Mouse (Mus musculus): Measurements from ENCODE around the gene 1810043G02Rik. TPM values are rescaled to one million over a fixed set of nuclear protein-coding genes. Genes with fewer than 3 reads are reported as not detected.
"Not testable (repeated sequence)": the region's sequence is repeated elsewhere in the genome, so short reads cannot be mapped to it uniquely, and the experiment has no call there.

1810043G02Rik gene
- polyA plus RNA-seq (2015; fragmentation: Nextera tagmentation; extraction: Ambion mirVana), result 38.1 and 40.5 TPM in 2 replicates

- H3K9ac ChIP-seq, result peak within 1 kb of the TSS; percentile 85
- H3K9me3 ChIP-seq, result no peaks in the 10 kb centered on the region
- H3K4me1 ChIP-seq (replicated peaks), result peaks cover 19% of the 10 kb centered on the region
- H3K4me3 ChIP-seq, result peak within 1 kb of the TSS; percentile 65
- peak; percentile 96 for ATAC-seq (ENCODE audit: low FRiP score)
- under 1% methylated on average over 57 of the region's 57 CpGs for WGBS
- H3K27me3 ChIP-seq, result no peaks in the 10 kb centered on the region
- peak within 1 kb of the TSS; percentile 67 for H3K4me2 ChIP-seq
- peaks cover 31% of the 10 kb centered on the region for H3K36me3 ChIP-seq
- H3K27ac ChIP-seq, result peak within 1 kb of the TSS; percentile 86
Observed at GRCm38 (mm10) chr10:77978351-77979350, at the start of gene 1810043G02Rik. Gene 1810043G02Rik, plus strand, starts transcription at chr10:77978524.

GRCm38 (mm10) chr10:77939685-77940084 is 38.6 kb upstream of the 1810043G02Rik start:
- Histone ChIP-seq H3K9ac (no peak overlapping the region), H3K4me1 (replicated peaks) (no peaks in the 10 kb centered on the region), H3K4me3 (no peak overlapping the region), H3K27me3 (no peaks in the 10 kb centered on the region), H3K27ac (no peak overlapping the region), H3K4me2 (no peak overlapping the region), H3K36me3 (no peaks in the 10 kb centered on the region), H3K9me3 (no peaks in the 10 kb centered on the region)
- ATAC-seq (ENCODE audit: low FRiP score), result no peak
- 80% methylated on average over 2 of the region's 2 CpGs for WGBS

GRCm38 (mm10) chr10:77950468-77950867 is 27.9 kb upstream of the 1810043G02Rik start:
- WGBS, result 94% methylated on average over 9 of the region's 12 CpGs
- not testable (repeated sequence) for H3K9me3 ChIP-seq; H3K27me3 ChIP-seq; ATAC-seq (ENCODE audit: low FRiP score); H3K27ac ChIP-seq; H3K4me1 ChIP-seq (replicated peaks); H3K4me2 ChIP-seq; H3K36me3 ChIP-seq; H3K4me3 ChIP-seq; H3K9ac ChIP-seq

- 91% methylated on average over 2 of the region's 2 CpGs for WGBS
- no peak overlapping the region for H3K9ac ChIP-seq
Observed at GRCm38 (mm10) chr10:77962725-77963124, 15.6 kb upstream of the 1810043G02Rik start.

GRCm38 (mm10) chr10:77963971-77964370 is 14.4 kb upstream of the 1810043G02Rik start:
- no peak overlapping the region for H3K4me2 ChIP-seq
- H3K27me3 ChIP-seq, result peaks cover 20% of the 10 kb centered on the region
- no peaks in the 10 kb centered on the region for H3K36me3 ChIP-seq
- no peak overlapping the region for H3K4me3 ChIP-seq
- H3K4me1 ChIP-seq (replicated peaks), result peaks cover 3% of the 10 kb centered on the region; the same call in 1 of the 2 replicates
- H3K27ac ChIP-seq, result no peak overlapping the region
- no peak overlapping the region for H3K9ac ChIP-seq
- ATAC-seq (ENCODE audit: low FRiP score), result no peak
- no peaks in the 10 kb centered on the region for H3K9me3 ChIP-seq
- 78% methylated on average over 6 of the region's 6 CpGs for WGBS

More at GRCm38 (mm10) chr10:77962725-77963124, 15.6 kb upstream of the 1810043G02Rik start:
- no peaks in the 10 kb centered on the region for H3K9me3 ChIP-seq
- H3K4me2 ChIP-seq, result no peak overlapping the region
- no peaks in the 10 kb centered on the region for H3K4me1 ChIP-seq (replicated peaks)
- H3K36me3 ChIP-seq, result no peaks in the 10 kb centered on the region
- ATAC-seq (ENCODE audit: low FRiP score), result no peak
- H3K27me3 ChIP-seq, result peaks cover 8% of the 10 kb centered on the region; the same call in 1 of the 2 replicates
- no peak overlapping the region for H3K27ac ChIP-seq
- H3K4me3 ChIP-seq, result no peak overlapping the region

GRCm38 (mm10) chr10:77969274-77969972 is 8.9 kb upstream of the 1810043G02Rik start:
- 8% methylated on average over 26 of the region's 26 CpGs for WGBS
- Histone ChIP-seq H3K27ac (no peak overlapping the region), H3K27me3 (peaks cover 36% of the 10 kb centered on the region), H3K36me3 (no peaks in the 10 kb centered on the region), H3K9me3 (no peaks in the 10 kb centered on the region), H3K4me1 (replicated peaks) (peaks cover 13% of the 10 kb centered on the region), H3K4me2 (peak overlapping the region; percentile 76), H3K4me3 (peak overlapping the region; percentile 44), H3K9ac (peak overlapping the region; percentile 68)
- ATAC-seq (ENCODE audit: low FRiP score), result peak; percentile 84

- Histone ChIP-seq H3K9me3 (no peaks in the 10 kb centered on the region), H3K27me3 (peaks cover 36% of the 10 kb centered on the region), H3K4me3 (peak overlapping the region; percentile 44), H3K9ac (peak overlapping the region; percentile 68), H3K4me1 (replicated peaks) (peaks cover 13% of the 10 kb centered on the region), H3K4me2 (peak overlapping the region; percentile 76), H3K27ac (no peak overlapping the region), H3K36me3 (no peaks in the 10 kb centered on the region)
- ATAC-seq (ENCODE audit: low FRiP score), result peak; percentile 11
- 14% methylated on average over 8 of the region's 8 CpGs for WGBS
Observed at GRCm38 (mm10) chr10:77969973-77970325, 8.4 kb upstream of the 1810043G02Rik start.

GRCm38 (mm10) chr10:77970481-77970880 is 7.8 kb upstream of the 1810043G02Rik start, which contains the start of gene Trpm2:
Gene Trpm2, minus strand, starts transcription at chr10:77970563.
- ATAC-seq (ENCODE audit: low FRiP score), result no peak
- H3K27ac ChIP-seq, result peak within 1 kb of the TSS; percentile 18; the same call in 1 of the 2 replicates

GRCm38 (mm10) chr10:77971191-77971590 is 7.1 kb upstream of the 1810043G02Rik start:
- Histone ChIP-seq H3K4me2 (no peak overlapping the region), H3K27ac (peak overlapping the region; percentile 18; the same call in 1 of the 2 replicates), H3K36me3 (no peaks in the 10 kb centered on the region), H3K4me1 (replicated peaks) (peaks cover 13% of the 10 kb centered on the region), H3K9me3 (no peaks in the 10 kb centered on the region), H3K9ac (no peak overlapping the region), H3K4me3 (no peak overlapping the region), H3K27me3 (peaks cover 36% of the 10 kb centered on the region)
- 81% methylated on average over 10 of the region's 10 CpGs for WGBS
- no peak for ATAC-seq (ENCODE audit: low FRiP score)

More at GRCm38 (mm10) chr10:77970481-77970880, 7.8 kb upstream of the 1810043G02Rik start, which contains the start of gene Trpm2:
- Histone ChIP-seq H3K9me3 (no peaks in the 10 kb centered on the region), H3K4me1 (replicated peaks) (peaks cover 13% of the 10 kb centered on the region), H3K27me3 (peaks cover 36% of the 10 kb centered on the region), H3K4me2 (peak within 1 kb of the TSS; percentile 76), H3K9ac (peak within 1 kb of the TSS; percentile 68), H3K36me3 (no peaks in the 10 kb centered on the region), H3K4me3 (peak within 1 kb of the TSS; percentile 44)
- 92% methylated on average over 6 of the region's 6 CpGs for WGBS

- H3K4me1 ChIP-seq (replicated peaks), result peaks cover 13% of the 10 kb centered on the region
- H3K9me3 ChIP-seq, result no peaks in the 10 kb centered on the region
- 0 out of 2 replicates have a peak overlapping the region, but pooled peaks have one; percentile 18 for H3K27ac ChIP-seq
- H3K9ac ChIP-seq, result no peak overlapping the region
- ATAC-seq (ENCODE audit: low FRiP score), result no peak
- WGBS, result 60% methylated on average over 17 of the region's 17 CpGs
- no peaks in the 10 kb centered on the region for H3K36me3 ChIP-seq
- no peak overlapping the region for H3K4me2 ChIP-seq
- no peak overlapping the region for H3K4me3 ChIP-seq
- peaks cover 33% of the 10 kb centered on the region for H3K27me3 ChIP-seq
Observed at GRCm38 (mm10) chr10:77971709-77972553, 6.4 kb upstream of the 1810043G02Rik start.

- no peak for ATAC-seq (ENCODE audit: low FRiP score)
Observed at GRCm38 (mm10) chr10:77974323-77974722, 4.0 kb upstream of the 1810043G02Rik start.

More at GRCm38 (mm10) chr10:77974323-77974722, 4.0 kb upstream of the 1810043G02Rik start:
- no peak overlapping the region for H3K27ac ChIP-seq
- H3K4me3 ChIP-seq, result no peak overlapping the region
- peaks cover 17% of the 10 kb centered on the region for H3K4me1 ChIP-seq (replicated peaks)
- peaks cover 12% of the 10 kb centered on the region for H3K27me3 ChIP-seq
- whole genome bisulfite sequencing, result 77% methylated on average over 5 of the region's 5 CpGs
- no peak overlapping the region for H3K4me2 ChIP-seq
- no peak overlapping the region for H3K9ac ChIP-seq
- H3K36me3 ChIP-seq, result no peaks in the 10 kb centered on the region
- H3K9me3 ChIP-seq, result no peaks in the 10 kb centered on the region

Data from hindbrain, embryonic 13.5 days (tissue).